In genomic region chr15:101147115-101147909, GRCm38 (mm10) we compare ENCODE assay signal across 12 mouse cellular contexts. TPM values are rescaled to one million over a fixed set of nuclear protein-coding genes. Genes with fewer than 3 reads are reported as not detected.
DNase-seq lines count a peak whose midpoint lies in the region; ATAC-seq and TF ChIP-seq lines count a peak whose summit lies in the region.
"Had no signal": no experiment of that assay in that cellular context is flagged by ENCODE, and none has a peak within 500 bp of the region (broad histone marks: within the 10 kb centered on the region; RNA-seq: fewer than 3 reads in every experiment).

No protein-coding gene starts in this region.

- no peak for TF ChIP-seq EP300 in heart, postnatal 0 days (IDR thresholded peaks at IDR 0.05; ENCODE audit: low read depth)

- peak overlapping the region; percentile 15 for H3K9ac ChIP-seq in heart, embryonic 13.5 days
- H3K9ac ChIP-seq in heart, postnatal 0 days (replicated peaks; ENCODE audit: low read depth, low read length), result 0 out of 2 replicates have a peak overlapping the region, but pooled peaks have one; percentile 12
- H3K9ac ChIP-seq in stomach, embryonic 16.5 days (ENCODE audit: low read length), result peak overlapping the region; percentile 23; the same call in 1 of the 2 replicates

- no peaks in the 10 kb centered on the region for H3K36me3 ChIP-seq in heart, embryonic 13.5 days
- no peaks in the 10 kb centered on the region for H3K36me3 ChIP-seq in spleen, adult 2 months (ENCODE audit: control insufficient read depth, insufficient read depth, low read length)
- H3K36me3 ChIP-seq in heart, postnatal 0 days (replicated peaks; ENCODE audit: control insufficient read depth, insufficient read depth, low read length), result no peaks in the 10 kb centered on the region
- no peaks in the 10 kb centered on the region for H3K36me3 ChIP-seq in stomach, embryonic 16.5 days (ENCODE audit: control insufficient read depth, insufficient read depth, low read length)
- H3K36me3 ChIP-seq: midbrain, embryonic 10.5 days had no signal

- DNase-seq in heart, adult 9 months (ENCODE audit: low spot score in 2 of 2), result no peak
- no peak for DNase-seq in spleen, adult 2 months (ENCODE audit: low read depth in 1 of 2, low spot score in 2 of 2)
- no peak for DNase-seq in spleen, adult 12 weeks (ENCODE audit: low spot score)
- DNase-seq in heart, postnatal 0 days (ENCODE audit: low spot score), result no peak
- DNase-seq in left cerebral cortex, adult 9 months (ENCODE audit: low spot score in 2 of 2), result no peak
- DNase-seq in ovary, postnatal 14 days (ENCODE audit: low spot score), result no peak
- DNase-seq: layer of hippocampus, postnatal 36 days; thymus, adult 18-20 months had no signal

- H3K27ac ChIP-seq in heart, embryonic 13.5 days (replicated peaks), result peak overlapping the region; percentile 68
- H3K27ac ChIP-seq in spleen, adult 2 months (ENCODE audit: insufficient read depth, low read length), result peak overlapping the region; percentile 76
- peak overlapping the region; percentile 58 for H3K27ac ChIP-seq in heart, postnatal 0 days (ENCODE audit: low read depth)
- H3K27ac ChIP-seq in stomach, embryonic 16.5 days (ENCODE audit: low read length), result peak overlapping the region; percentile 94; the same call in 1 of the 2 replicates
- H3K27ac ChIP-seq: midbrain, embryonic 10.5 days had no signal

- TF ChIP-seq POLR2A in spleen, adult 2 months (IDR thresholded peaks at IDR 0.05; ENCODE audit: low read depth, low read length), result no peak; the same call in 1 of the 2 replicates

- no peak for TF ChIP-seq CTCF in spleen, adult 2 months (IDR thresholded peaks at IDR 0.05; ENCODE audit: extremely low read depth, insufficient read depth, insufficient read length, insufficient replicate concordance)
- no peak for TF ChIP-seq CTCF in heart, postnatal 0 days (IDR thresholded peaks at IDR 0.05; ENCODE audit: low read depth)

- 22% methylated on average over 16 of the region's 16 CpGs for WGBS in heart, embryonic 13.5 days
- WGBS in spleen, adult 2 months, result 14% methylated on average over 16 of the region's 16 CpGs
- 23% methylated on average over 16 of the region's 16 CpGs for WGBS in heart, postnatal 0 days
- 65% methylated on average over 16 of the region's 16 CpGs for WGBS in stomach, embryonic 16.5 days

- H3K27me3 ChIP-seq in heart, embryonic 13.5 days (replicated peaks), result no peaks in the 10 kb centered on the region
- no peaks in the 10 kb centered on the region for H3K27me3 ChIP-seq in spleen, adult 2 months (ENCODE audit: control insufficient read depth, insufficient read depth, low read length)
- no peaks in the 10 kb centered on the region for H3K27me3 ChIP-seq in heart, postnatal 0 days (ENCODE audit: control insufficient read depth, insufficient read depth, low read length)
- no peaks in the 10 kb centered on the region for H3K27me3 ChIP-seq in stomach, embryonic 16.5 days (ENCODE audit: control insufficient read depth, insufficient read depth, low read length)

- no peak overlapping the region for H3K4me3 ChIP-seq in heart, embryonic 13.5 days
- H3K4me3 ChIP-seq in spleen, adult 2 months (ENCODE audit: extremely low read depth, insufficient read depth, insufficient read length), result peak overlapping the region; percentile 19
- H3K4me3 ChIP-seq in heart, postnatal 0 days (ENCODE audit: low read depth, low read length), result no peak overlapping the region
- H3K4me3 ChIP-seq in stomach, embryonic 16.5 days (replicated peaks; ENCODE audit: low read length), result no peak overlapping the region
- H3K4me3 ChIP-seq: midbrain, embryonic 10.5 days had no signal

- H3K4me1 ChIP-seq in heart, embryonic 13.5 days, result peaks cover 61% of the 10 kb centered on the region
- peaks cover 22% of the 10 kb centered on the region for H3K4me1 ChIP-seq in spleen, adult 2 months (ENCODE audit: control insufficient read depth, insufficient read depth, insufficient read length)
- peaks cover 38% of the 10 kb centered on the region for H3K4me1 ChIP-seq in heart, postnatal 0 days (ENCODE audit: control insufficient read depth, insufficient read depth)
- H3K4me1 ChIP-seq in stomach, embryonic 16.5 days (ENCODE audit: control insufficient read depth, insufficient read depth, low read length), result peaks cover 53% of the 10 kb centered on the region

- peak overlapping the region; percentile 35 for H3K4me2 ChIP-seq in heart, embryonic 13.5 days
- peak overlapping the region; percentile 14; the same call in 1 of the 2 replicates for H3K4me2 ChIP-seq in heart, postnatal 0 days (ENCODE audit: low read depth, low read length)
- H3K4me2 ChIP-seq in stomach, embryonic 16.5 days (ENCODE audit: low read depth, low read length), result no peak overlapping the region

- H3K9me3 ChIP-seq in heart, embryonic 13.5 days, result no peaks in the 10 kb centered on the region
- H3K9me3 ChIP-seq in heart, postnatal 0 days (replicated peaks; ENCODE audit: control insufficient read depth, low read length), result no peaks in the 10 kb centered on the region
- H3K9me3 ChIP-seq in stomach, embryonic 16.5 days (replicated peaks; ENCODE audit: control insufficient read depth, low read length), result no peaks in the 10 kb centered on the region
- H3K9me3 ChIP-seq: midbrain, embryonic 10.5 days had no signal

- no peak for ATAC-seq in heart, embryonic 13.5 days (ENCODE audit: extremely low read depth, insufficient number of reproducible peaks, low FRiP score, low TSS enrichment)
- no peak for ATAC-seq in heart, postnatal 0 days (ENCODE audit: insufficient read depth, low read depth)
- ATAC-seq in stomach, embryonic 16.5 days (ENCODE audit: insufficient read depth, low FRiP score), result no peak

RNA-seq across cellular contexts. Expression of gene Acvrl1, which starts 19.0 kb away (rescaled TPM):
- polyA plus RNA-seq in heart, embryonic 13.5 days (2015; fragmentation: Nextera tagmentation; extraction: Ambion mirVana), result 7.0 and 7.4 TPM in 2 replicates
- polyA plus RNA-seq in spleen, adult 2 months (2012; rRNA removed), result 27.8 and 28.9 TPM in 2 replicates
- total RNA-seq in heart, postnatal 0 days (2014; rRNA removed; ENCODE audit: low replicate concordance), result 18.6 and 36.0 TPM in 2 replicates
- 9.3 and 10.4 TPM in 2 replicates for polyA plus RNA-seq in heart, postnatal 0 days (2015; fragmentation: Nextera tagmentation; extraction: Ambion mirVana)
- polyA plus RNA-seq in stomach, embryonic 16.5 days (2015; fragmentation: Nextera tagmentation; extraction: Ambion mirVana), result 34.9 and 39.3 TPM in 2 replicates

RNA-seq across cellular contexts. Expression of gene Acvr1b, which starts 26.6 kb away (rescaled TPM):
- 5.4 and 6.0 TPM in 2 replicates for polyA plus RNA-seq in heart, embryonic 13.5 days (2015; fragmentation: Nextera tagmentation; extraction: Ambion mirVana)
- polyA plus RNA-seq in spleen, adult 2 months (2012; rRNA removed), result 17.9 and 20.2 TPM in 2 replicates
- total RNA-seq in heart, postnatal 0 days (2014; rRNA removed; ENCODE audit: low replicate concordance), result 22.3 and 25.9 TPM in 2 replicates
- 5.2 and 5.8 TPM in 2 replicates for polyA plus RNA-seq in heart, postnatal 0 days (2015; fragmentation: Nextera tagmentation; extraction: Ambion mirVana)
- polyA plus RNA-seq in stomach, embryonic 16.5 days (2015; fragmentation: Nextera tagmentation; extraction: Ambion mirVana), result 11.6 and 12.1 TPM in 2 replicates

RNA-seq across cellular contexts. Expression of gene Ankrd33, which starts 31.8 kb away (rescaled TPM):
- polyA plus RNA-seq in heart, embryonic 13.5 days (2015; fragmentation: Nextera tagmentation; extraction: Ambion mirVana), result not detected in 2 replicates
- polyA plus RNA-seq in spleen, adult 2 months (2012; rRNA removed), result not detected in 2 replicates
- total RNA-seq in heart, postnatal 0 days (2014; rRNA removed; ENCODE audit: low replicate concordance), result not detected in 2 replicates
- not detected in 2 replicates for polyA plus RNA-seq in heart, postnatal 0 days (2015; fragmentation: Nextera tagmentation; extraction: Ambion mirVana)
- polyA plus RNA-seq in stomach, embryonic 16.5 days (2015; fragmentation: Nextera tagmentation; extraction: Ambion mirVana), result not detected in 2 replicates
- total RNA-seq: layer of hippocampus, postnatal 36 days had no signal
- polyA plus RNA-seq: hindbrain, embryonic 11.5 days; midbrain, embryonic 10.5 days had no signal
